Mouse (Mus musculus) ES-E14 (cell line): ENCODE data around the gene St7.

ENCODE experiments used
- MAFK ChIP-seq: IDR thresholded peaks from 2 replicates; pipeline ENCODE4 v1.6.1; 2014; ENCODE audit warnings: mild to moderate bottlenecking, low read depth, low read length, inconsistent platforms; ENCODE audit not compliant: insufficient read depth
- ZC3H11A ChIP-seq: IDR thresholded peaks from 2 replicates; pipeline ENCODE4 v1.6.1; 2012; ENCODE audit warnings: low read depth, mild to moderate bottlenecking, inconsistent platforms, low read length, borderline replicate concordance

- TF ChIP-seq ZC3H11A (no peak), MAFK (no peak)
These were observed 10.9 kb upstream of the St7 start for GRCm38 (mm10) chr6:17681810-17682209.
